Mouse (Mus musculus) small intestine, adult 2 months (tissue): ENCODE data around the gene Samd1. TPM values are rescaled to one million over a fixed set of nuclear protein-coding genes. Genes with fewer than 3 reads are reported as not detected.
"Not testable (repeated sequence)": the region's sequence is repeated elsewhere in the genome, so short reads cannot be mapped to it uniquely, and the experiment has no call there.

ENCODE experiments used
- H3K27ac ChIP-seq: fragments of 200-500 bp; 2 replicates; pipeline ENCODE4 v1.5.1; 2012; ENCODE audit warnings: low read depth, low read length, control low read depth, inconsistent platforms; ENCODE audit not compliant: insufficient read depth
- H3K27me3 ChIP-seq: fragments of 200-500 bp; 2 replicates; pipeline ENCODE4 v1.6.1; 2012; ENCODE audit warnings: mild to moderate bottlenecking, moderate library complexity, low read length, inconsistent platforms; ENCODE audit not compliant: control insufficient read depth, insufficient read depth
- H3K36me3 ChIP-seq: fragments of 200-500 bp; 2 replicates; pipeline ENCODE4 v1.6.1; 2012; ENCODE audit warnings: mild to moderate bottlenecking, low read length, control low read depth, inconsistent platforms; ENCODE audit not compliant: control insufficient read depth, insufficient read depth
- H3K4me1 ChIP-seq: fragments of 200-500 bp; 2 replicates; pipeline ENCODE4 v1.6.1; 2012; ENCODE audit warnings: low read length, inconsistent platforms, mixed read lengths; ENCODE audit not compliant: control insufficient read depth, insufficient read depth, insufficient read length
- H3K4me3 ChIP-seq: fragments of 200-500 bp; 2 replicates; pipeline ENCODE4 v1.5.1; 2012; ENCODE audit warnings: low read depth, mild to moderate bottlenecking, control low read depth, inconsistent platforms, low read length, moderate library complexity
- CTCF ChIP-seq: fragments of 200-500 bp; IDR thresholded peaks from 2 replicates; pipeline ENCODE4 v1.5.1; 2012; ENCODE audit warnings: low read depth, mild to moderate bottlenecking, control low read depth, inconsistent platforms, low read length, moderate library complexity, mixed read lengths; ENCODE audit not compliant: insufficient replicate concordance, insufficient read length; ENCODE audit errors: extremely low read depth
- POLR2A ChIP-seq: fragments of 200-500 bp; IDR thresholded peaks from 2 replicates; pipeline ENCODE4 v1.6.1; 2012; ENCODE audit warnings: low read depth, mild to moderate bottlenecking, control low read depth, inconsistent platforms, low read length, moderate library complexity
- WGBS: fragments of 180-500 bp; shearing (Covaris S2); methylation state at CpG from one replicate; pipeline ENCODE4 v1.1.7; 2018; 5-methylcytosine and 5-hydroxymethylcytosine counted together
- polyA plus RNA-seq: library from polyadenylated mRNA; depleted of rRNA; stranded (reverse); fragments of >200 nt; gene quantifications from 2 replicates; pipeline ENCODE4 v1.2.3, GENCODE M21; 2012

Gene Samd1
- polyA plus RNA-seq, 1 experiment: 35.1 TPM

- TF ChIP-seq CTCF (no peak), POLR2A (no peak)
- Histone ChIP-seq H3K4me1 (peaks cover 3% of the 10 kb centered on the region; the same call in 1 of the 2 replicates), H3K27me3 (no peaks in the 10 kb centered on the region), H3K27ac (no peak overlapping the region), H3K36me3 (peaks cover 36% of the 10 kb centered on the region), H3K4me3 (no peak overlapping the region)
- 77% methylated on average over 4 of the region's 4 CpGs for WGBS
These were observed 15.0 kb upstream of the Samd1 start for GRCm38 (mm10) chr8:83982449-83982848.

GRCm38 (mm10) chr8:83983222-83983621 is 14.2 kb upstream of the Samd1 start:
- 96% methylated on average over 2 of the region's 2 CpGs for WGBS
- not testable (repeated sequence) for H3K27me3 ChIP-seq, H3K4me3 ChIP-seq, H3K4me1 ChIP-seq, H3K27ac ChIP-seq
- H3K36me3 ChIP-seq: peaks cover 42% of the 10 kb centered on the region

DNA sequence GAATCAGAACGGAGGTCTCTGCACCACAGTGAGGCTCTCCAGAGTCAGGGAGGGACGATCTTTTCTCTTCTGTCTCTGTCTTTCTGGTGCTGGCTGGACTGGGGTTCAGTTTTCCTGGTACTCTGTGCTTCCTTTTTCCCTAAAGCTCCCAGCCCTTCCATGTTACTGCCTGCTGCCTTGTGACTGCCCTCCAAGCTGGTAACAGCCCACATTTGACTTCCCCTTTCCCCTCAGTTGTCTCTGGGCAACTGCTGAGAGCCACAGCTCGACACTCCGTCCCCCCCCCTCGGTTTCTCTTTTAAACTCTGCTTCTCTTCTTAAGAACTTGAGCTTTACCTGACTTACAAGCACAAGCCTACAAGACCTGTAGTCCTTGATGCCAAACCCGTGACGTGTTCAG is 8.2 kb upstream of the Samd1 start:
- Histone ChIP-seq H3K4me1 (no peaks in the 10 kb centered on the region), H3K27me3 (no peaks in the 10 kb centered on the region), H3K27ac (no peak overlapping the region), H3K36me3 (peaks cover 55% of the 10 kb centered on the region), H3K4me3 (no peak overlapping the region)
- TF ChIP-seq POLR2A (no peak), CTCF (no peak)
- 87% methylated on average over 7 of the region's 7 CpGs for WGBS

- 94% methylated on average over 14 of the region's 14 CpGs for WGBS
- H3K4me3 ChIP-seq: no peak overlapping the region
- H3K27ac ChIP-seq: no peak overlapping the region
- H3K27me3 ChIP-seq: no peaks in the 10 kb centered on the region
- no peaks in the 10 kb centered on the region for H3K4me1 ChIP-seq
- peaks cover 52% of the 10 kb centered on the region for H3K36me3 ChIP-seq
- no peak for TF ChIP-seq POLR2A
- TF ChIP-seq CTCF: no peak
These were observed 7.3 kb upstream of the Samd1 start for GRCm38 (mm10) chr8:83990170-83990569.

GRCm38 (mm10) chr8:83992488-83992887 is 5.0 kb upstream of the Samd1 start:
- 87% methylated on average over 2 of the region's 2 CpGs for WGBS
- no peak overlapping the region for H3K4me3 ChIP-seq
- TF ChIP-seq CTCF: no peak
- no peak for TF ChIP-seq POLR2A
- no peaks in the 10 kb centered on the region for H3K4me1 ChIP-seq
- H3K27me3 ChIP-seq: no peaks in the 10 kb centered on the region
- H3K27ac ChIP-seq: no peak overlapping the region
- H3K36me3 ChIP-seq: peaks cover 34% of the 10 kb centered on the region

GRCm38 (mm10) chr8:83994030-83994429 is 3.4 kb upstream of the Samd1 start:
- TF ChIP-seq POLR2A: no peak
- TF ChIP-seq CTCF: no peak
- 74% methylated on average over 3 of the region's 3 CpGs for WGBS
- Histone ChIP-seq H3K4me1 (peaks cover 2% of the 10 kb centered on the region), H3K4me3 (no peak overlapping the region), H3K27me3 (no peaks in the 10 kb centered on the region), H3K36me3 (peaks cover 24% of the 10 kb centered on the region), H3K27ac (no peak overlapping the region)

- H3K27ac ChIP-seq: no peak overlapping the region
- 46% methylated on average over 12 of the region's 12 CpGs for WGBS
- TF ChIP-seq CTCF (no peak), POLR2A (no peak)
- no peaks in the 10 kb centered on the region for H3K27me3 ChIP-seq
- peaks cover 11% of the 10 kb centered on the region for H3K36me3 ChIP-seq
- H3K4me1 ChIP-seq: peaks cover 6% of the 10 kb centered on the region
- H3K4me3 ChIP-seq: no peak overlapping the region
These were observed 1.5 kb upstream of the Samd1 start for GRCm38 (mm10) chr8:83995973-83996372.
